Mouse (Mus musculus): ENCODE measurements around the gene Lpp.

- TF ChIP-seq POLR2A (IDR thresholded peaks at IDR 0.05; ENCODE audit: insufficient read depth, low read depth, low read length) (no peak), CTCF (IDR thresholded peaks at IDR 0.05) (no peak), EP300 (IDR thresholded peaks at IDR 0.05; ENCODE audit: insufficient read depth, low read depth, low read length) (peak; percentile 64; the same call in 1 of the 2 replicates)
Measured at GRCm38 (mm10) chr16:24449806-24450205, 56.5 kb downstream of the Lpp start.
